Mouse (Mus musculus): ENCODE measurements at regions not wholly inside any gene's neighbourhood (a gene's known extent, or its start where the extent isn't known, plus 50 kb on each side); places are given as distances from the start of the nearest gene placed in this dataset.

DNA sequence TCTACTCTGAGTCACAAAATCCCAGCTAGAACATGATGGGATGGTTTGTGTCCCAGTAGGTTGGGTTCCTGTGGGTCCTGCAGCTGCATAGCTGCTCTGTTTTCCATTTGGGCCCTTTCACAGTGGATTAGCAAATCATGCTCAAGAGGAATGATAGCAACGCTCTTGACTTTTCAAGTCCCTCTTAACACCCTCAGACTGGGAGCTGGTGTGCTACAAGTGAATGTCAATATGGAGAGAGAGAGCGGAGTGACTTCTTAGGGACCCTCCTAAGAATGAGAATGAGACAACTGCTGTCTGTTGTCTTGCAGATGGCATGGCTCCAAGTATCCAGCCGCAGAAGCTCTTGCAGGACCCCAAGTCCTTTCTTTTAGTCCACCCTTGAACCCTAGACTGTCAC lies 198.1 kb upstream of the Slc24a2 start:
- no peak for DNase-seq (ENCODE audit: extremely low read depth)
- in situ Hi-C loops (cut with MboI; ENCODE audit: low pct_ligation_motif_present, low pct_unique_long_range_greater_than_20kb, low sequenced_read_pairs): no loop called here
- no peaks in the 10 kb centered on the region for H3K79me2 ChIP-seq (replicated peaks; ENCODE audit: control insufficient read depth, extremely low read depth, insufficient read depth, poor library complexity, severe bottlenecking)
- H3K4me2 ChIP-seq (ENCODE audit: insufficient read depth, low read depth, poor library complexity, severe bottlenecking): no peak overlapping the region
- no peaks in the 10 kb centered on the region for H3K9me3 ChIP-seq (replicated peaks; ENCODE audit: low read length)
- H3K27ac ChIP-seq (ENCODE audit: insufficient read depth, low read depth): no peak overlapping the region
- no peaks in the 10 kb centered on the region for H3K27me3 ChIP-seq (replicated peaks)
- H3K36me3 ChIP-seq (replicated peaks in 1 of 2; ENCODE audit: control insufficient read depth in 1 of 2, insufficient read depth in 1 of 2, low read length in 1 of 2): no peaks in the 10 kb centered on the region
- TF ChIP-seq CHD2 (IDR thresholded peaks at IDR 0.05; ENCODE audit: low read length): no peak
- TF ChIP-seq RAD21 (IDR thresholded peaks at IDR 0.05; ENCODE audit: low read depth, low read length): no peak
- TF ChIP-seq MAZ (IDR thresholded peaks at IDR 0.05; ENCODE audit: low read depth, low read length): no peak
- no peak for TF ChIP-seq ZMIZ1 (IDR thresholded peaks at IDR 0.05; ENCODE audit: low read depth, low read length)
- TF ChIP-seq MAX (IDR thresholded peaks at IDR 0.05; ENCODE audit: low read length): no peak
- no peak for TF ChIP-seq ELF1 (IDR thresholded peaks at IDR 0.05; ENCODE audit: low read depth, low read length)
- no peak for TF ChIP-seq CTCF (conservative IDR thresholded peaks at IDR 0.05 in 1 of 2, IDR thresholded peaks at IDR 0.05 in 1 of 2; ENCODE audit: low read depth in 2 of 2, low read length in 2 of 2)
- no peak for TF ChIP-seq RCOR1 (conservative IDR thresholded peaks at IDR 0.05; ENCODE audit: low read depth, low read length)
- no peak for TF ChIP-seq USF1 (IDR thresholded peaks at IDR 0.05; ENCODE audit: low read depth, low read length)
- TF ChIP-seq NRF1 (IDR thresholded peaks at IDR 0.05; ENCODE audit: low read depth, low read length): no peak
- no peak for TF ChIP-seq PAX5 (IDR thresholded peaks at IDR 0.05; ENCODE audit: low read length)
- TF ChIP-seq TCF12 (IDR thresholded peaks at IDR 0.05; ENCODE audit: low read depth, low read length): no peak
- no peak for TF ChIP-seq HCFC1 (IDR thresholded peaks at IDR 0.05; ENCODE audit: low read depth, low read length)
- TF ChIP-seq BHLHE40 (IDR thresholded peaks at IDR 0.05; ENCODE audit: low read depth, low read length): no peak
- TF ChIP-seq SIN3A (IDR thresholded peaks at IDR 0.05; ENCODE audit: low read length): no peak
- TF ChIP-seq UBTF (IDR thresholded peaks at IDR 0.05; ENCODE audit: low read depth, low read length): no peak
- no peak overlapping the region for H3K4me3 ChIP-seq (replicated peaks in 1 of 3; ENCODE audit: low read depth in 2 of 3, low read length in 2 of 3, poor library complexity in 1 of 3)
- peaks cover 0 to 9% of the 10 kb centered on the region in 2 experiments; a peak in 2 of 4 replicates for H3K4me1 ChIP-seq (ENCODE audit: control insufficient read depth in 1 of 2, insufficient read depth in 2 of 2)
- no peak overlapping the region for H3K9ac ChIP-seq (ENCODE audit: insufficient read depth, low read depth)
- dilution Hi-C loops (cut with MboI; ENCODE audit: extremely low pct_ligation_motif_present, extremely low pct_unique_long_range_greater_than_20kb, low sequenced_read_pairs): no loop called here

DNA sequence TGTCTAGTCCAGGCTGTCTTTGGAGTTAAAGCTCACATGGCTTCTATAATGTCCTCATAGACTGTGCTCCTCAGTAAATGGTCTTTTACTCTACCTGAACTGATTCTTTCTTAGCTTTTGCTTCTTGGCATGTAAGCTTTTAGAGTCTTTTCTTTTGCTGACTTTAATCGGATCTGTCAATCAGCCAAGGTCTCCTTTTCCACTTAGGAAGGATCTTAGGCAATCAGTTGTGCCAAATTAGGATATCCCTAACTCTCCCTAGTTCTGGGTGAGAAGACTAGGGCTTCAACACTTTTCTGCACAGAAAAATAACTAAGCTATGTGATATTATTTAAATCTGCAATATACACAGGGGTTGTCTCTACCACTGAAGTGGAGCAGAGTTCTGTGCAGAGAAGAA lies 193.8 kb upstream of the Slc24a2 start:
- in situ Hi-C loops (cut with MboI; ENCODE audit: low pct_ligation_motif_present, low pct_unique_long_range_greater_than_20kb, low sequenced_read_pairs) (no loop called here), dilution Hi-C loops (cut with MboI; ENCODE audit: extremely low pct_ligation_motif_present, extremely low pct_unique_long_range_greater_than_20kb, low sequenced_read_pairs) (no loop called here)
- no peak for TF ChIP-seq EP300 (IDR thresholded peaks at IDR 0.05; ENCODE audit: low read length)
- no peak for TF ChIP-seq HCFC1 (IDR thresholded peaks at IDR 0.05; ENCODE audit: low read depth, low read length)
- TF ChIP-seq NELFE (IDR thresholded peaks at IDR 0.05; ENCODE audit: low read depth, low read length): no peak
- TF ChIP-seq MEF2A (IDR thresholded peaks at IDR 0.05; ENCODE audit: borderline replicate concordance, low read depth, low read length): no peak
- TF ChIP-seq ZNF384 (IDR thresholded peaks at IDR 0.05; ENCODE audit: low read depth, low read length): no peak
- no peak for TF ChIP-seq NRF1 (IDR thresholded peaks at IDR 0.05; ENCODE audit: low read depth, low read length)
- no peak for TF ChIP-seq SMC3 (IDR thresholded peaks at IDR 0.05; ENCODE audit: low read depth, low read length)
- no peak for TF ChIP-seq MXI1 (IDR thresholded peaks at IDR 0.05; ENCODE audit: low read depth, low read length)
- no peak for TF ChIP-seq PAX5 (IDR thresholded peaks at IDR 0.05; ENCODE audit: low read length)
- TF ChIP-seq GABPA (IDR thresholded peaks at IDR 0.05; ENCODE audit: insufficient replicate concordance, low read depth, low read length): no peak
- no peak for TF ChIP-seq MAZ (IDR thresholded peaks at IDR 0.05; ENCODE audit: low read depth, low read length)
- TF ChIP-seq JUND (conservative IDR thresholded peaks at IDR 0.05; ENCODE audit: low read depth, low read length): no peak
- TF ChIP-seq POLR2A (IDR thresholded peaks at IDR 0.05; ENCODE audit: low read depth, low read length): no peak
- TF ChIP-seq ZMIZ1 (IDR thresholded peaks at IDR 0.05; ENCODE audit: low read depth, low read length): no peak
- H3K27ac ChIP-seq (ENCODE audit: insufficient read depth, low read depth): no peak overlapping the region
- H3K4me2 ChIP-seq (ENCODE audit: insufficient read depth, low read depth, poor library complexity, severe bottlenecking): no peak overlapping the region
- no peaks in the 10 kb centered on the region for H3K4me1 ChIP-seq (ENCODE audit: control insufficient read depth in 1 of 2, insufficient read depth in 2 of 2)
- no peaks in the 10 kb centered on the region for H3K79me2 ChIP-seq (replicated peaks; ENCODE audit: control insufficient read depth, extremely low read depth, insufficient read depth, poor library complexity, severe bottlenecking)
- no peaks in the 10 kb centered on the region for H3K27me3 ChIP-seq (replicated peaks)
- H3K9ac ChIP-seq (ENCODE audit: insufficient read depth, low read depth): no peak overlapping the region
- no peak for DNase-seq (ENCODE audit: extremely low read depth)
- no peaks in the 10 kb centered on the region for H3K9me3 ChIP-seq (replicated peaks; ENCODE audit: low read length)
- no peak overlapping the region for H3K4me3 ChIP-seq (replicated peaks in 1 of 3; ENCODE audit: low read depth in 2 of 3, low read length in 2 of 3, poor library complexity in 1 of 3)
- H3K36me3 ChIP-seq (replicated peaks in 1 of 2; ENCODE audit: control insufficient read depth in 1 of 2, insufficient read depth in 1 of 2, low read length in 1 of 2): no peaks in the 10 kb centered on the region
